Mouse (Mus musculus): ENCODE measurements around the gene Cd3d.

Gene Cd3d

GRCm38 (mm10) chr9:44994962-44995361 lies 13.4 kb downstream of the Cd3d start:
- DNase-seq = no peak

GRCm38 (mm10) chr9:44996590-44996989 lies 15.0 kb downstream of the Cd3d start:
- no peak for DNase-seq

DNA sequence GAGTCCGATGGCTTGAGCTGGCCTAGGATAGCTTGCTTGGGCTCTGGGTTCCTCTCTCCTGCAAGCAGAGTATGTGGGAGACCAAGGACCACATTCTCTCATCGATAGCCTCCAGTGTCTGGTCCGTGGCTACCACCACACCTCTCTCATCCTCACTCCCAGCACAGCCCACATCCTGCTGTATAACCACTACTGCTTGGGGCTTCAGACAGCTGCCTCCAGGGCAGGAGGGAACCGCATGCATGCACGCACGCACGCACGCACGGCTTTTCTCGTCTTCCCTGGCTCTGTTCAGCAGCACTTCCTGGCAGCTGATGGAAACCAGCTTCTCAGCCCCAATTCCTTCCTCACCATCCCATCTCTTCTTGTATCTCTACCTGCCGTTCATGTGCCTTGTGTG lies 16.6 kb downstream of the Cd3d start:
- no peak for DNase-seq

DNA sequence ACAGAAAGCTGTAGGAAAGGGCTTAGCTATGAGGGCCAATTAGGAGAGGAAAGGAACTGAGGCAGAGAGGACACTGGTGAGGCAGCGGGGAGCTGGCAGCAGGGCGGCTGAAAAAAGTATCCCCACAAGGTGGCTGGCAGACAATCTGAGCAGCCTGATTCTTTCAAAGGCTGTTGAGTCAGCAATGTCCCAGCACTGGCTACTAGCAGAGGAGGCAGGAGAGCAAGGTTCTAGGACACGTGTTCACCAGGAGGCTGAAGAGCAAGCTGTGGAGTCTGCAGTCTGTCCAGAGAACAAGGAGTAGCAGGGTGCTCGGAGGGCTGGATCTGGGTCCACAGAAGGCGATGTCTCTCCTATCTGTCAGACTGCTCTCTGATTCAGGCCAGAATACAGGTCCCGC lies 17.6 kb downstream of the Cd3d start:
- DNase-seq = peak; percentile 10 to 38

- no peak for DNase-seq
These were observed 18.2 kb downstream of the Cd3d start for GRCm38 (mm10) chr9:44999776-45000175.

DNA sequence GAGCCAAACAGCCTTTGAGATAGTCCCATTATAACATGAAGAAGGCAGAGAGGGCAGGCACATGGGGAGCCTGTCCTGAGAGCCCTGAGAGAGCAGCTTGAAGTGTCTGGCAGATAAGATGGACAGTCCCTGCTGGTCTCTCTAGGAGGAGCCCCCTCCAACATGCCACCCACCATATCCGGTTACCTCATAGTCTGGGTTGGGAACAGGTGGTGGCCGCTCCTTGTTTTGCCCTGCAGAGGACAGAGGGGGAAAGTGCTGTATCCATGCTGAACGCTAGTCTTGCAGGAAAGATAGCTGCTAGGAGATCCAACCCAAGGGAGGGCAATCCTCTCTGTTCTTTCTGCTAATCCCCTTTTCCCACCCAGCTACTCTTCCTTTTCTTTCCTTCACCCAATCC lies 18.7 kb downstream of the Cd3d start:
- DNase-seq = no peak

GRCm38 (mm10) chr9:45007404-45007803 lies 25.8 kb downstream of the Cd3d start:
- DNase-seq = no peak

- DNase-seq = no peak
These were observed 26.8 kb downstream of the Cd3d start for GRCm38 (mm10) chr9:45008342-45008741.

- no peak for DNase-seq
These were observed 27.8 kb downstream of the Cd3d start, which contains the start of gene Cd3e for GRCm38 (mm10) chr9:45009180-45010078. Gene Cd3e, minus strand, starts transcription at chr9:45009627.

- DNase-seq = peak; percentile 25 to 27
These were observed 28.9 kb downstream of the Cd3d start for GRCm38 (mm10) chr9:45010461-45010860.

DNA sequence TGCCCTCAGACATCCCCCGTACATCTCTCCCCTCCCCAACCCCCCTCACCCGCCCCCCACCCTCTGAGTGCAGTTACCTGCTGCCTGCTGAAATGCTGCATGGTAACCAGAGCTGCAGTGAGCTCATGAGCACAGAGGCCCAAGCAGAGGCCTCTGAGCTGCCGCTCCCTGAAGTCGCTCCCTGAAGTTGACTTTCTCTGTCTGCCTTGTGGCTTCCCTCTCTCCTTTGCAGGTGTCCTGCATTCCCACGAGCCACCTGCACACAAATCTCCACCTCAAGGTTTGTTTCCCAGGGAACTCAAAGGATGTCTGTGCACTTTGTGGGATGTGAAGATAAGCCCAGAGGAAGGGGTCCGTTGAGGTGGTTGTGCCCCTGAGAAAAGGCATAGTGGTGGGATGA lies 29.7 kb downstream of the Cd3d start:
- DNase-seq = no peak

- no peak for DNase-seq
These were observed 33.3 kb downstream of the Cd3d start for GRCm38 (mm10) chr9:45014879-45015278.

GRCm38 (mm10) chr9:45015841-45016240 lies 34.3 kb downstream of the Cd3d start:
- no peak for DNase-seq

DNA sequence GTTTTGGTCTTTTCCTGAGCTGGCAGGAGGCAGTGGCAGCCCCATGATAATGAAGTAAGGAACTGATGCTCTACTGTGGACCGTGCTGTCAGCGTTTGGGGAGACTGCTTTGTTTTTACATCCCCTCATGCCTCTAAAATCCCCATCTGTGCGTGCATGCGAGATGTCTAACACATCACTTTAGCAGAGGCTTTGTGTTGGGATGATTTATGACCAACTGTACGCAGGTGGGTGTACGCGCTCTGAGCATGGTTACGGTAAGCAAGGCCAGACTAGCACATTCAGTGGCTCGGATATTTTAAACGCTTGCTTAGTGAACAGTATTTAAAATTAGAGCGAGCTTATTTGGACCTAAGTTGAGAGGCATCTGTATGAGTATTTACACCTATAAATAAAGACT lies 36.4 kb downstream of the Cd3d start:
- no peak for DNase-seq

DNA sequence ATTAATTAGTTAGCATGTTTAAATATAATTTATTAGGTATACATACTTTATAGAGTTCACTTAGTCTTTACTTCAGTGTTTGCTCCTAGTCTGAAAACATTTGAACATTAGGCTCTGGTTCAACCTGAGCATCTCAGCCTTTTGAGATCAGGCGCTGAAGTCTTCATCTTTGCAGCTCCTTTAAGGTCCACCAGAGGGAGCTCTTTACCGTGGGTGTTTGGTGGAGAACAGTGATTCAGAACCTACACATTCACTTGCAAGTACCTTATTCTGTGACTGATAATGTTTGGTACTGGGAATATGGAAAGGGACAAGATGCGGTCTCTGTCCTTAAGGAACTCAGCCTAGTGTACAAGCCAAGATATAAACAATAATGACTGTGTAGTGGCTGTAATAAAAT lies 41.2 kb downstream of the Cd3d start:
- DNase-seq = peak; percentile 58 to 61

- DNase-seq = no peak
These were observed 42.1 kb downstream of the Cd3d start for GRCm38 (mm10) chr9:45023638-45024037.

DNA sequence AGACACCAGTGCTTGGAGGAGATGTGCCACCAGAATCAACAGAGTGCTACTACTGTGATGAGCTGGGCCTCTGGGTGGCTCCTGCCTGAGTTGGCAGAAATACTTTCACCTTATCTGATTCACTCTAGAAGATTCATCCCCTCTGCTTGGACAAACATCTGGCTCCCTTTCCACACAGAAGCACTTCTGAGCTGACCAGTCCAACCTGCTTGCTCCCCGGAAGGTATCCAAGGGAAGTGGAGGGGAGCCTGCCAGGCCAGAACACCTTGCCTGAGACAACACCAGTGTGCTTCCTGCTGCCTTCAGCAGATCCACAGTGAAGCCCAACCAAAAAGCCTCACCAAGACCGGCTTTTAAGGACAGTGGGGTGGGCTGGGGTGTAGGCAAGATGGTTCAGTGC lies 42.6 kb downstream of the Cd3d start:
- no peak for DNase-seq

- DNase-seq = no peak
These were observed 45.8 kb downstream of the Cd3d start for GRCm38 (mm10) chr9:45027376-45027775.

DNA sequence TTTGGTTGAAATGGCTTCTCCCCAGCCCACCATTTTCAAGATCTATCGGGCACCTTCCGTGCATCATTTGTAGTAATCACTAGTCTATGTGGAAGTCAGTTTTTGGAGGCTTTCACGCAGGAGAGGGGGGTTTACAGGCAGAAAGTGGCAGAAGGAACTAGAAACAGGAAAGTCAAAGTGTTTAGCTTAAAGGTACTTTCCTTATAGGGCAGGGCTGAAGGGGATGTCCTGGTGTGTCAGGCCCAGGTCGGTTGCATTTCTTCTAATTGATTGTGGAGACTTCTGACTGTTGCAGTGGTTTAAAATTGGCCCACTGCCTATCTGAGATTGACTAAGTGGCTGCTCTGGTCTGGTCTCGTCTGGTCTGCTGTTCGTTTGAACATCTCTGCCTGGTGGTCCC lies 48.8 kb downstream of the Cd3d start:
- DNase-seq = no peak

- DNase-seq = no peak
These were observed 50.7 kb downstream of the Cd3d start for GRCm38 (mm10) chr9:45032261-45032660.

GRCm38 (mm10) chr9:45034526-45034925 lies 52.9 kb downstream of the Cd3d start:
- no peak for DNase-seq

Measured in kidney, postnatal 4 days (tissue).